Mouse (Mus musculus): ENCODE measurements around the gene Pcyox1. TPM values are rescaled to one million over a fixed set of nuclear protein-coding genes. Genes with fewer than 3 reads are reported as not detected.
A peak's percentile ranks its signal among the peaks of the same experiment; 100 is the strongest.
"Not testable (repeated sequence)": the region's sequence is repeated elsewhere in the genome, so short reads cannot be mapped to it uniquely, and the experiment has no call there.

Gene Pcyox1
- polyA plus RNA-seq, 1 experiment = 69.2 TPM

- peak in 1 of 2 experiments; percentile 43 for DNase-seq (ENCODE audit: extremely low spot score in 1 of 2, low spot score in 1 of 2)
These were observed 28.5 kb downstream of the Pcyox1 start for GRCm38 (mm10) chr6:86368479-86368878.

- DNase-seq (ENCODE audit: extremely low spot score in 1 of 2, low spot score in 1 of 2) = no peak
These were observed 30.1 kb downstream of the Pcyox1 start for GRCm38 (mm10) chr6:86366853-86367249.

GRCm38 (mm10) chr6:86366125-86366852 lies 30.7 kb downstream of the Pcyox1 start:
- DNase-seq (ENCODE audit: extremely low spot score in 1 of 2, low spot score in 1 of 2) = peak in 1 of 2 experiments; percentile 31

GRCm38 (mm10) chr6:86365371-86366124 lies 31.4 kb downstream of the Pcyox1 start, which contains the start of gene Fam136a:
TSS of gene Fam136a (plus strand) at chr6:86365646.
- peak; percentile 80 to 93 for DNase-seq (ENCODE audit: extremely low spot score in 1 of 2, low spot score in 1 of 2)

- peak; percentile 66 to 91 for DNase-seq (ENCODE audit: extremely low spot score in 1 of 2, low spot score in 1 of 2)
These were observed 32.4 kb downstream of the Pcyox1 start for GRCm38 (mm10) chr6:86364442-86365141.

GRCm38 (mm10) chr6:86361373-86361772 lies 35.6 kb downstream of the Pcyox1 start:
- DNase-seq (ENCODE audit: extremely low spot score in 1 of 2, low spot score in 1 of 2) = no peak

GRCm38 (mm10) chr6:86360691-86361090 lies 36.3 kb downstream of the Pcyox1 start:
- DNase-seq (ENCODE audit: extremely low spot score in 1 of 2, low spot score in 1 of 2) = no peak

- no peak for DNase-seq (ENCODE audit: extremely low spot score in 1 of 2, low spot score in 1 of 2)
These were observed 40.0 kb downstream of the Pcyox1 start for GRCm38 (mm10) chr6:86356956-86357355.

- no peak for DNase-seq (ENCODE audit: extremely low spot score in 1 of 2, low spot score in 1 of 2)
These were observed 42.0 kb downstream of the Pcyox1 start for GRCm38 (mm10) chr6:86354948-86355347.

- peak in 1 of 2 experiments; percentile 54 for DNase-seq (ENCODE audit: extremely low spot score in 1 of 2, low spot score in 1 of 2)
These were observed 47.7 kb downstream of the Pcyox1 start for GRCm38 (mm10) chr6:86349257-86349656.

- no peak for DNase-seq (ENCODE audit: extremely low spot score in 1 of 2, low spot score in 1 of 2)
These were observed 50.9 kb downstream of the Pcyox1 start for GRCm38 (mm10) chr6:86346063-86346462.

GRCm38 (mm10) chr6:86343656-86344055 lies 53.3 kb downstream of the Pcyox1 start:
- DNase-seq (ENCODE audit: extremely low spot score in 1 of 2, low spot score in 1 of 2) = peak in 1 of 2 experiments; percentile 62

GRCm38 (mm10) chr6:86336340-86336739 lies 60.6 kb downstream of the Pcyox1 start:
- DNase-seq (ENCODE audit: extremely low spot score in 1 of 2, low spot score in 1 of 2) = not testable (repeated sequence)

Other genes with a start within 250 kb of the Pcyox1 start
- 19.4 and 20.2 TPM in 2 replicates for gene Tgfa, start 201.9 kb downstream of the Pcyox1 start, polyA plus RNA-seq (2012; rRNA removed)
- 25.9 and 33.8 TPM in 2 replicates for gene Fam136a, start 31.5 kb downstream of the Pcyox1 start, polyA plus RNA-seq (2012; rRNA removed)
- 62.4 and 65.0 TPM in 2 replicates for gene Snrpg, start 25.9 kb downstream of the Pcyox1 start, polyA plus RNA-seq (2012; rRNA removed)
- 163 and 204 TPM in 2 replicates for gene Tia1, start 7.1 kb upstream of the Pcyox1 start, polyA plus RNA-seq (2012; rRNA removed)
- gene Gm44790, start 29.5 kb upstream of the Pcyox1 start, polyA plus RNA-seq (2012; rRNA removed) = 0.82 and 1.1 TPM in 2 replicates
- gene C87436, start 41.2 kb upstream of the Pcyox1 start, polyA plus RNA-seq (2012; rRNA removed) = 18.9 and 19.1 TPM in 2 replicates
- 169 and 180 TPM in 2 replicates for gene Pcbp1, start 129.2 kb upstream of the Pcyox1 start, polyA plus RNA-seq (2012; rRNA removed)
- gene Asprv1, start 231.0 kb upstream of the Pcyox1 start, polyA plus RNA-seq (2012; rRNA removed) = 2.9 and 3.4 TPM in 2 replicates